Mouse (Mus musculus): ENCODE measurements around the gene Foxe1.
A peak's percentile ranks its signal among the peaks of the same experiment; 100 is the strongest.

- peak; percentile 80; the same call in 1 of the 2 replicates for TF ChIP-seq CTCF (IDR thresholded peaks at IDR 0.05; ENCODE audit: extremely low read depth, insufficient read length, insufficient replicate concordance, low read depth, low read length)
- no peak for TF ChIP-seq POLR2A (IDR thresholded peaks at IDR 0.05; ENCODE audit: low read depth, low read length)
These were observed 47.1 kb downstream of the Foxe1 start for GRCm38 (mm10) chr4:46390390-46390970.

All from small intestine, adult 2 months (tissue).